Mouse (Mus musculus): ENCODE data around the gene Srpk1. TPM values are rescaled to one million over a fixed set of nuclear protein-coding genes. Genes with fewer than 3 reads are reported as not detected.

Srpk1 gene
- 167 and 171 TPM in 2 replicates for polyA plus RNA-seq (2012; rRNA removed)

GRCm38 (mm10) chr17:28622300-28622759 lies at the start of gene Srpk1:
TSS of gene Srpk1 (minus strand) at chr17:28622709.
- H3K27me3 ChIP-seq (ENCODE audit: control insufficient read depth, insufficient read depth, low read length), result no peaks in the 10 kb centered on the region
- H3K27ac ChIP-seq (ENCODE audit: control insufficient read depth, insufficient read depth, low read depth, low read length), result peak within 1 kb of the TSS; percentile 93
- peak within 1 kb of the TSS; percentile 99 for H3K4me3 ChIP-seq (ENCODE audit: control insufficient read depth, low read depth, low read length)
- TF ChIP-seq POLR2A (IDR thresholded peaks at IDR 0.05; ENCODE audit: control insufficient read depth, low read depth, low read length), result peak; percentile 88
- no peak for TF ChIP-seq CTCF (IDR thresholded peaks at IDR 0.05; ENCODE audit: control insufficient read depth, insufficient read depth, insufficient replicate concordance, low read depth, low read length)
- peaks cover 13% of the 10 kb centered on the region for H3K4me1 ChIP-seq (ENCODE audit: control insufficient read depth, insufficient read depth, low read length)
- H3K36me3 ChIP-seq (ENCODE audit: control insufficient read depth, insufficient read depth, low read length), result peaks cover 1% of the 10 kb centered on the region

GRCm38 (mm10) chr17:28659564-28659963 lies 37.1 kb upstream of the Srpk1 start:
- Histone ChIP-seq H3K36me3 (ENCODE audit: control insufficient read depth, insufficient read depth, low read length) (no peaks in the 10 kb centered on the region; the same call in 1 of the 2 replicates), H3K4me1 (ENCODE audit: control insufficient read depth, insufficient read depth, low read length) (no peaks in the 10 kb centered on the region), H3K27ac (ENCODE audit: control insufficient read depth, insufficient read depth, low read depth, low read length) (no peak overlapping the region), H3K27me3 (ENCODE audit: control insufficient read depth, insufficient read depth, low read length) (no peaks in the 10 kb centered on the region), H3K4me3 (ENCODE audit: control insufficient read depth, low read depth, low read length) (no peak overlapping the region)
- TF ChIP-seq CTCF (IDR thresholded peaks at IDR 0.05; ENCODE audit: control insufficient read depth, insufficient read depth, insufficient replicate concordance, low read depth, low read length) (no peak), POLR2A (IDR thresholded peaks at IDR 0.05; ENCODE audit: control insufficient read depth, low read depth, low read length) (no peak)

- H3K36me3 ChIP-seq (ENCODE audit: control insufficient read depth, insufficient read depth, low read length), result no peaks in the 10 kb centered on the region; the same call in 1 of the 2 replicates
- H3K4me1 ChIP-seq (ENCODE audit: control insufficient read depth, insufficient read depth, low read length), result no peaks in the 10 kb centered on the region
- no peak overlapping the region for H3K27ac ChIP-seq (ENCODE audit: control insufficient read depth, insufficient read depth, low read depth, low read length)
- no peaks in the 10 kb centered on the region for H3K27me3 ChIP-seq (ENCODE audit: control insufficient read depth, insufficient read depth, low read length)
- H3K4me3 ChIP-seq (ENCODE audit: control insufficient read depth, low read depth, low read length), result no peak overlapping the region
- TF ChIP-seq CTCF (IDR thresholded peaks at IDR 0.05; ENCODE audit: control insufficient read depth, insufficient read depth, insufficient replicate concordance, low read depth, low read length) (no peak), POLR2A (IDR thresholded peaks at IDR 0.05; ENCODE audit: control insufficient read depth, low read depth, low read length) (no peak)
Measured at GRCm38 (mm10) chr17:28657936-28658335, 35.4 kb upstream of the Srpk1 start.

GRCm38 (mm10) chr17:28650268-28650667 lies 27.8 kb upstream of the Srpk1 start:
- no peak for TF ChIP-seq POLR2A (IDR thresholded peaks at IDR 0.05; ENCODE audit: control insufficient read depth, low read depth, low read length)
- no peak for TF ChIP-seq CTCF (IDR thresholded peaks at IDR 0.05; ENCODE audit: control insufficient read depth, insufficient read depth, insufficient replicate concordance, low read depth, low read length)
- Histone ChIP-seq H3K4me3 (ENCODE audit: control insufficient read depth, low read depth, low read length) (no peak overlapping the region), H3K27ac (ENCODE audit: control insufficient read depth, insufficient read depth, low read depth, low read length) (no peak overlapping the region), H3K27me3 (ENCODE audit: control insufficient read depth, insufficient read depth, low read length) (no peaks in the 10 kb centered on the region), H3K4me1 (ENCODE audit: control insufficient read depth, insufficient read depth, low read length) (no peaks in the 10 kb centered on the region), H3K36me3 (ENCODE audit: control insufficient read depth, insufficient read depth, low read length) (peaks cover 2% of the 10 kb centered on the region; the same call in 1 of the 2 replicates)

GRCm38 (mm10) chr17:28648607-28649370 lies 26.3 kb upstream of the Srpk1 start:
- TF ChIP-seq CTCF (IDR thresholded peaks at IDR 0.05; ENCODE audit: control insufficient read depth, insufficient read depth, insufficient replicate concordance, low read depth, low read length), result peak; percentile 37; the same call in 1 of the 2 replicates
- TF ChIP-seq POLR2A (IDR thresholded peaks at IDR 0.05; ENCODE audit: control insufficient read depth, low read depth, low read length), result no peak
- no peaks in the 10 kb centered on the region for H3K4me1 ChIP-seq (ENCODE audit: control insufficient read depth, insufficient read depth, low read length)
- no peak overlapping the region for H3K4me3 ChIP-seq (ENCODE audit: control insufficient read depth, low read depth, low read length)
- peaks cover 5% of the 10 kb centered on the region for H3K36me3 ChIP-seq (ENCODE audit: control insufficient read depth, insufficient read depth, low read length)
- no peaks in the 10 kb centered on the region for H3K27me3 ChIP-seq (ENCODE audit: control insufficient read depth, insufficient read depth, low read length)
- H3K27ac ChIP-seq (ENCODE audit: control insufficient read depth, insufficient read depth, low read depth, low read length), result no peak overlapping the region

GRCm38 (mm10) chr17:28646221-28646620 lies 23.7 kb upstream of the Srpk1 start:
- Histone ChIP-seq H3K36me3 (ENCODE audit: control insufficient read depth, insufficient read depth, low read length) (peaks cover 5% of the 10 kb centered on the region), H3K27me3 (ENCODE audit: control insufficient read depth, insufficient read depth, low read length) (no peaks in the 10 kb centered on the region), H3K4me3 (ENCODE audit: control insufficient read depth, low read depth, low read length) (no peak overlapping the region), H3K27ac (ENCODE audit: control insufficient read depth, insufficient read depth, low read depth, low read length) (no peak overlapping the region), H3K4me1 (ENCODE audit: control insufficient read depth, insufficient read depth, low read length) (no peaks in the 10 kb centered on the region)
- TF ChIP-seq CTCF (IDR thresholded peaks at IDR 0.05; ENCODE audit: control insufficient read depth, insufficient read depth, insufficient replicate concordance, low read depth, low read length) (no peak), POLR2A (IDR thresholded peaks at IDR 0.05; ENCODE audit: control insufficient read depth, low read depth, low read length) (no peak)

- no peak overlapping the region for H3K4me3 ChIP-seq (ENCODE audit: control insufficient read depth, low read depth, low read length)
- H3K4me1 ChIP-seq (ENCODE audit: control insufficient read depth, insufficient read depth, low read length), result no peaks in the 10 kb centered on the region
- TF ChIP-seq POLR2A (IDR thresholded peaks at IDR 0.05; ENCODE audit: control insufficient read depth, low read depth, low read length) (no peak), CTCF (IDR thresholded peaks at IDR 0.05; ENCODE audit: control insufficient read depth, insufficient read depth, insufficient replicate concordance, low read depth, low read length) (no peak)
- H3K27ac ChIP-seq (ENCODE audit: control insufficient read depth, insufficient read depth, low read depth, low read length), result no peak overlapping the region
- H3K36me3 ChIP-seq (ENCODE audit: control insufficient read depth, insufficient read depth, low read length), result peaks cover 2% of the 10 kb centered on the region
- no peaks in the 10 kb centered on the region for H3K27me3 ChIP-seq (ENCODE audit: control insufficient read depth, insufficient read depth, low read length)
Measured at GRCm38 (mm10) chr17:28644112-28644511, 21.6 kb upstream of the Srpk1 start.

Measured in testis, adult 2 months (tissue).